Mouse (Mus musculus): ENCODE measurements around the gene Gm20388. TPM values are rescaled to one million over a fixed set of nuclear protein-coding genes. Genes with fewer than 3 reads are reported as not detected.

Gene Gm20388
- total RNA-seq, 2 experiments from 2014 or later, result 4.0 TPM; not detected in 1

DNA sequence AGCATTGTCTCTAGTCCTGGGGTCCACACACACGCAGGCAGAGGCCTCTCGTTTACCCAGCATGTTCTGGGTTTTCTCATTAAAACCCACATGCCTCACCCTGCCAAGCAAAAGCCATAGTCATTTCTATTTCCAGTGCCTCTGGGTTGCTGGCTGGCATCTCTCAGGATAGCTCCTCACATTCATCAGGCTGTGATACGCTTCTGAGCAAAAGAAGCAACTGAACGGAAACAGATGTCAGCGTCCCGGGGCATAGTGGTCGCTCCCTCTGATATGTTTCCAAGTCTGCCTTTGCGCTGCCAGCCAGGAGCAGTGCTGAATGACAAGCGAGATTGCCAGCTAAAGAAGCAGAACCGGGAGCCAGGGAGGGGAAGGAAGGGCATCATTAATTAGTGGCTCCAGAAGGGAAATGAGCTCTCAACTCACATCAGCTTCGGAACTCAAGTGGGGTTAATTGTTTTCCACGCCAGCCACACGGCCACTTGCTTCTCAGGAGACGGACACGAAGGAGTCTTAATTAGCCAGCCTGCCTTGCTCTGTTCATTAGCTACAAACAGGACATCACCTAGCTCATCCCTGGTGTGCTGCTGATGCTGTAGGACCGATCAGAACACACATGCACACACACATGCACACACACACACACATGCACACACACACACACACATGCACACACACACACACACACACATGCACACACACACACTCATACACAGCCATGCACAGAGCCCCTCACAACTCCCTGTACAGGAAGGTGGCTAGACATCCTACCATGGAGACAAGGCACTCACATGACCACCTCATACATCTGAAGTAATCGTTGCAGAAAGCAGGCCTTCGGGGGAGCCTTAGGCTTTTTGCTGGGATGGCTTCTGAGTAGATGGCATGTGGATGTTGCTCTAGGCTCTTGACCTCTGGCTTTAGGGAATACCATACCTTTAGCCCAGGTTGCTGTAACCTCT, 4160.0 kb downstream of the Gm20388 start:
- peak; percentile 15 to 18 for DNase-seq

DNA sequence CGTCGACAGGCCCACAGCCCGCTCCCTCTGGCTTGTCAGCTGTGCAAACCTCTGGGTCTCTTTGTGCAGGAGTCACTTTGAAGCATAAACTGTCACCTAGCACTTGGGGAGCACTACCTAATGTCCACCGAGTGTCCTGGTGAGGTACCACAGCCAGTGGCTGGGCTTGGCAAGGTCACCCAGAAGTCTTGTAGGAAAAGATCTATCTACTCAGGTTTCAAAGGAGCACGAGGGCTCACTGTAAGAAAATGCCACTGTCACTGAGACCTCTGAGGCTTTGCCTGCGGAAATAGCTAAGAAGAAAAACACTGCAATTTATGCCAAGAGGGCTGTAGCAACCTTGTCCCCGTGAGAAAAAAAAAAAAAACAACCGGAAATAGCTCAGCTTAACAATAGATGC, 4165.3 kb downstream of the Gm20388 start:
- DNase-seq, result no peak

DNA sequence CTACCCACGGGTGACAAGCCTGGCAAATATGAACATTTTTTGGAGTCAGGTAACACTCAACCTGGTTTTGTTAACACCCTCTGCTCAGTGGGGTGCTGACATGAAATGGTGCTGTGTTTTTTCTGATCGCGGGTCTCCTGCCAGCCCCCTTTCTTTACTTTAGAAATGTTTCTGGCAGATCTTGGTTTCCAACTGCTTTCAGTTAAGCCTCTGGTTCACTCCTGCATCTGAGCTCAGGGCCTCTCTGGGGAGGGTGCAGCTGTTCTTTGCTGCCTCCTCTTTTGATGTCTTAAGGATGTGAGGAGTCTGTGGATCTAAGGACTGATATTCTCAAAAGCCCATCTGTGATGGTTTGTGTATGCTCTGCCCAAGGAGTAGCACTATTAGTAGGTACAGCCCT, 4165.8 kb downstream of the Gm20388 start:
- DNase-seq, result no peak

DNA sequence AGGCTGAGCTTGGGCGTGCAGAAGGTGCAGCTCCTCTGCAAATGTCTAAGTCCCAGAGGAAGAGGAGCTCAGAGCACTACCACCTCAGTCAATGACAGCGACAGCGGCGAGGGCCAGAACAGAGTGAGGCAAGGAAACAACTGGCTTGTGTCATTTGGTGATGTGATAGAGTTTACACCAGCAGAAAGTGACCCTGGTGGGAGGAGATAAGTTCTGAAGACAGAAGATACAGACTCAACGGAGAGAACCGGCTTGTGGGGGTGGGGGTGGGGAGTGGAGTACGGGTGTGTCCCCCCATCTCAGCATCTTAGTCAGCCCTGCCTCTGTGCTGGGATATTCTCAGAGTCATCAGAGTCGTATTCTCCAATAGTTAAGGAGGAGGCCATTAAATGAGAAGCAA, 4166.7 kb downstream of the Gm20388 start:
- DNase-seq, result no peak

DNA sequence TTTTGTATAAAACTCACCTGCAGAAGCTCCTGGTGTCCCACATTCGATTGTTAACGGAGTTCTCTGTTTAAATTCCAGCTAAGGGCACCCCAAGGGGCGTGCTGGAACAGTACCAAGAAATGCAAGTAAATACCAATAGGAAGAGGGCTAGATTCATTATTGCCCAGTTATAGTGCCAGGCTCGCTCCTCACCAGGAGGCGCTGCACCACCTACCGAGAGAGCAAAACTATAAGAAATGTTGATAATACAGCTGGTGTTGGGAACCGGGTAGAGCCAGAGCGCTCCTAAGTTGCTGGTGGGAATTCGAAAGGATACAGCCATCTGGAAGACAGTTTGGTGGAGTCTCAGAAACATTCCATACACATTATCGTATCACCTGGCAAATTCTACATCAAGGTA, 4167.4 kb downstream of the Gm20388 start:
- DNase-seq, result peak in 1 of 2 experiments; percentile 14

DNA sequence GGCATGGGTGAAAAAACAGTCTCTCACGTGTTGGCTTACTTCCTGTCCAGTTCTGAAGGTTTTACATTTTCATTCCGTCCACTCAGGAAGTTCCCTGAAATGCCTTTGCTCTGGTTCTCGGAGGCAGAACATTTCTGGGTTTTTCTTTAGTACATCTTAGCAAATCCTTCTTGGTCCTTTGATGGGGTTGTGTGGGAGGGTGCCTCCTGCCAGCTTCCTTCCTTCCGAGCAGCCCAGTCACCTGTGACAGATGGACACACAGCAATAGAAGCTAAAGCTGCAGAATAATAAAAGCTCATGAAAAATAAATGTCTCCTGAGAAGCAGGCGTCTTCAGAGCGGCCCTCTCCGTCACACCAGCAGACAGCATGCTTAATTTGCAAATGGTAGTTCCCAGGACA, 4168.3 kb downstream of the Gm20388 start:
- no peak for DNase-seq

DNA sequence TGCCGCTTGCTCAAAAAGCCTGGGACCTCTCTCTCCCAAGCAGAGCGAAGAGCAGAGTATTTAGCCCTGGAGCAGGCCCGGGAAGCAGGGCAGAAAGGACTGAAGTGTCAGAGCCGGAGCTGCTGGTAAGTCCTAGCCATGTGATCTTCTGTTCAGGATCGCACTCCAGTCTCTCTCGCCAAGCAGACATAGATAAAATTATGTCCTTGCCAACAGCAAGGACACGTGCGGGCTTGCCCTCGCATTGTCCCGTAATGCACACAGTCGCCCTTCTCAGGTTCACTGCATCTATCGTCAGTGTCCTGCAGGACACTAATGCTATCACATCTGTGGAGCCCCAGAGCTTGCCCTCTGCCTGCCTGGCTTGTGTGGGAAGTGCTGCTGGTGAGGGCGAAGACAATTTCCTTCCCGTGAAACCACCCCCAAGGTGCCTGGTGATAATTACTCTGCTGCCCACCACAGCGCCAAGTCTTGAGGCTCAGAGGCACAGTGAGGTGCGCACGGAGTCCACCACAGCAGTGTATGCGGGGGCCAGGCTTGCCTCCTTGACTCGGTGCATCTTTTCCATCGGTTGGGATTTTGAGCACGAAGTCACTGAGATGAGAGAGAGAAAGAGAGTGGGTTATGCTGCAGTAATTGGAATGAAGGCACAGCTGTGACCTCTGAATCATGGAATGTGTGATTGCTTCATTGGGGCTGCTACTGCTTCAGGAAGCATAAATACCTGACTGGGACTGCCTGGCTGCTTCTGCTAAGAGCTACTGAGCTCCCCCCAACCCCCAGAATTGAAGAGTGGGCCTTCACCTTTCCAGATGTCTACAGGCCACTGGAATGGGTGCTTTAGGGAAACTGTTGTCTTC, 4170.1 kb downstream of the Gm20388 start:
- DNase-seq, result peak; percentile 32 to 45

DNA sequence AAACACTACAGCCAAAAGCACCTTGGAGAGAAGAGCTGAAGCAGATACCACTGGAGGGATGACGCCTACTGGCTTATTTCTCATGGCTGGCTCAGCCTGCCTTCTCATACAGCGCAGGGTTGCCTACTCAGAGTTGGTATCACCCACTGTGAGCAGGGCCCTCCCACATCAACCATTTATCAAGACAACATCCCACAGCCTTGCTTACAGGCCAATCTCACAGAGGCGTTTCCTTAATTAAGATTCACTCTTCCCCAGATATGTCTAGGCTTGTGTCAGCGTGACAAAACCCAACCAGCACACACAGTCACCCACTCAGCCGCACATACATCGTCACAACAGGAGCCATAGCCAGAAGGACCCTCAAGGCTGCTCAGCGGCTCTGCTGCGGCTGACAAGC, 4172.0 kb downstream of the Gm20388 start:
- no peak for DNase-seq

DNA sequence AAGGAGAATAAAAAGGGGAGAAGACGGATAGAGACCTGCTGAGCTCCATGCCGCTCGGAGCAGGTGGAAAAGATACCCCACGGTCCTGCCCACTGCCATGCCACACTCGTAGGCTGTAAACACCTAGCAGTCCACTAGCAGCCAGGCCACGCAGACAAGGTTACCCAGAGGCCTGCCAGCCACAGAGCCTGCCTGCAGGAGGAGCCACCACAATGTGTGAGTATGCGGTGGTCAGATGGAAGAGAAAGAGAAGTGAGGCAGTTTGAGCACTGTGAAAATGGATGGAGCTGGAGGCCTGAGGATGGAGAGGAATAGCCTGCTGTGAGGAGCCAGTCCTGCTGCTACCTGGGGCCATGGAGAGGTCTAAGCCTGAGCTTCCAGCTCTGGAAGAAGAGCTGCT, 4173.0 kb downstream of the Gm20388 start:
- no peak for DNase-seq

DNA sequence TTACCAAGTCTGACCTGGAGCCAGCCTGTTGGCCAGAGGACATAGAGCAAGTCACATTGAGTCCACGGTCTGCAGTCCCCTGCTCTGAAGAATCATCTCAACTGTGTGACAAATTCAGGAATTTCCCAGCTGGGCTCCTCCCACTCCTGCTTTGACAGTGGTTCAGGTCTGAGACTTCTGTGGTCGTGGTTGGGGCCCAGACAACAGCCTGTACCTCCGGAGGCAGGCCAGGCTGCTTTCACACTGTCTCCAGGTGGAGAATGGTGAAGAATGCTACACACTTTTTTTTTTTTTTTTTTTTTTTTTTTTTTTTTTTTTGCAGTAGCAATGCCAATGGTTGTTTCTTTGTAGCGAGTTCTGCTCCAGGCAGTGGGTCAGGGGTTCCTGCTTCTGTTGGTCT, 4175.0 kb downstream of the Gm20388 start:
- DNase-seq, result no peak

DNA sequence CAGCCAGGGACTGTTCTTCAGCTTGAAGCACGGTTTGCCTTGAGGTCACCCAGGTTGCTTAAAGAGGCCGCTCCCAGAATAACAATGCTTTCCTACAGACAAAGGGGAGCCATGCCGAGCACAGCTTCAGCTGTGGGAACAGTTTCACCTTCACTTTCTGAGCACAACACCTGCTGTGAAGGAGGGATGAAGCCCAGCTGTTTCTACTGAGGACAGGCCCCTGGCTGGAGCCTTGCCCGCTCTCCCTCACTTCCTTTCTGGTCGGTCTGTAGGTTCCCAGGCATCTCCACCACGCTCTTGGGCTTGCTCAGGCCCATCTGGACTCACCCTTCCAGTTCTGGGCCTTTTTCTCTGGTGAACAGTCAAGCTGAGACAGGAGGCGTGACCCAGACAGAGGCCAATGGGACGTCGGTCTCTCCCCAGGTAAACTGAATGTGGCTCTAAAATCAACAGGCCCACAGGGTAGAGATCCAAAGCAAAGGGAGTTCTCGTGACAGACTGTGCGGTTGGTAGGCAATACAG, 4177.5 kb downstream of the Gm20388 start:
- DNase-seq, result no peak

DNA sequence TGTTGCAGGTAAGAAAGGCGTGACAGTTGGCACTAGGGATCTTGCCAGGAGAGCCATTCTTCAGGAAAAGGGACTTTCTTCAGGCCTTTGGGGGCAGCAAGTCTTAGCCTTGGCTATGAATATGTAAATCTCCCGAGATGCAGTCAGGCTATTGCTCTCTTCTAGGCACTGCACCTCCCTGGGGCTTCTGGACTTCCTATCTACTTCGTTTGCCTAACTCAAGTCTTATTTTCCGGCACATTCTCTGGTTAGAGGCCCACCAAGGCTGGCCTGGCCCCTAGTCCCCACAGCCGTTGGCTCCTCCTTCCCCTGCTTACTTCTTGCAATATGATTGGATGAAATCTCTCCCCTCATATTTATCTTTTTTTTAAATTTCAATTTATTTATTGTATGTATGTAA, 4178.4 kb downstream of the Gm20388 start:
- no peak for DNase-seq

DNA sequence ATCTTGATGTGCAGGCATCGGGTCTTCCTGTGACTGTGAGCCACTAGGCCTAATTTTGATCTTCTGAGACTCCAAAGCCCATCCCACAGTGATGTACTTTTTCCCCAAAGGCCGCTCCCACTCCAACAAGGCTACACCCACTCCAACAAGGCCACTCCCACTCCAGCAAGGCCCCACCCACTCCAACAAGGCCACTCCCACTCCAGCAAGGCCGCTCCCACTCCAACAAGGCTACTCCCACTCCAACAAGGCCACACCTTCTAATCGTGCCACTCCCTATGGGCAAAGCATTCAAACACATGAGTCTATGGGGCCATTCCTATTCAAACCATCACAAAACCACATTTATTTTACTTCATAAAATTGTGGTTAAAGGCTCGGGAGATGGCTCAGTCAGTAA, 4179.8 kb downstream of the Gm20388 start:
- DNase-seq, result no peak

DNA sequence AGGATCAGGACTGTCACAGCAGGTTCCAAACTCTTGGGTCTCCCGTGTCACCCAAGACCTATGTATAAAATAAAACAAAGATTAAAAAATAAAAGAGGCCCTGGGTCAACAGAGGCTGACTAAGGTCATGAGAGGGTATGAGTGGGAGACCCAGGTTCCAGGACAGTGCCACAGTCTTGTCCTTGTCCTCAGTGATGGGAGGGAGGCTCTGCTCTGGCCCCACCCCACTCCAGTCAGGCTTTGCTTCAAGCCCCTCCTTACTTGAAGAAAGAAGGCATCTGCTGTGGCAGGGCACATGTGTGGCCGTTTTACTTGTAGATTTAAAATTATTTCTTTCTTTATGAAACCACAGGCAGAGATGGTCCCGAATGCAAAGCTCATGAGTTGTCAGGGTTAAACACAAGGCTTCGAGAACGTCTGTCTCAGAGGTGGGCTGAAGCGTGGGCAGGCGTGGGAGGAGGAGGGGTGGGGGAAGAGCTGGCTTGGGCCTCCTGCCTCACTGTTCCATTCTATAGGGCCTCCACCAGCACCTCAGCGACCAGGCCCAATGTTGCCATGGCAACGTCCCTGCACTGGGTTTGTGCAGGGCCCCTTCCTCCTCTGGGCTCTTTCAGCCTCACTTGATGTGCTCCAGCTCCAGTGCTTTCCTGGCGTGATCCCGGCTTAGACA, 4188.4 kb downstream of the Gm20388 start:
- no peak for DNase-seq

DNA sequence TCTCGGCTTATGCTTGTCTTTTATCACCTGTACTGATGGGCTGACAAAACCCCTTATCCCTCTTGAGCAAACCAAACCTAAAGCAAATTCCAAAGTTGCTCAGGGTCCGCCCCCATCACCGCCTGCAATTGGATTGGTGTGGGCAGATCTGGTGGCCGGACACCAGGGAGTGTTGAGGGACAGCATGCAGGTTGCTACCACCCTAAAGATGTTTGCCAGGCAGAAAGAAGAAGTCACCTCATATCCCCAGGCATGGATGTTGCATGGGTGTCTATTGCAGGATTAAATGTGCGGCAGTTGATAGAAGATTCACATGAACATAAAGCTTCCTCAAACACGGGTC, 4189.0 kb downstream of the Gm20388 start:
- DNase-seq, result no peak

DNA sequence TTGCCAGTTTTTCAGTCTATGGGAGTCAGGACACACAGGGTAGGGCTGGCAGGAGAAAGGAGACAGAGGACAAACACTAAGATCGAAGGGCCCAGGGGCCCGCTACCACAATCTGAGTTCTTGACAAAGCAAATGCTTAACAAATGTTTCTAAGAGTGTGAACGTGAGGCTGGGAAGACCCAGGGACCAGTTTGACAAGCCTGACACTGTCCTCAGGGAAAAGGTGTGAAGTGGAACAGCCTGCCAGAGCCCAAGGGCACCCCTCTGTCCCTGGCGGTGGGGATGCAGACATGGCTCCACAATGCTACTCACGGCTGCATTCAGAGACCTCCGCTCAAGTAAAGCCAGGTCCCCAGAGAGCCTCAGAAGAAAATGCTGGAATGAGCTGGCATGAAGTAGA, 4195.2 kb downstream of the Gm20388 start:
- peak; percentile 7 to 9 for DNase-seq

DNA sequence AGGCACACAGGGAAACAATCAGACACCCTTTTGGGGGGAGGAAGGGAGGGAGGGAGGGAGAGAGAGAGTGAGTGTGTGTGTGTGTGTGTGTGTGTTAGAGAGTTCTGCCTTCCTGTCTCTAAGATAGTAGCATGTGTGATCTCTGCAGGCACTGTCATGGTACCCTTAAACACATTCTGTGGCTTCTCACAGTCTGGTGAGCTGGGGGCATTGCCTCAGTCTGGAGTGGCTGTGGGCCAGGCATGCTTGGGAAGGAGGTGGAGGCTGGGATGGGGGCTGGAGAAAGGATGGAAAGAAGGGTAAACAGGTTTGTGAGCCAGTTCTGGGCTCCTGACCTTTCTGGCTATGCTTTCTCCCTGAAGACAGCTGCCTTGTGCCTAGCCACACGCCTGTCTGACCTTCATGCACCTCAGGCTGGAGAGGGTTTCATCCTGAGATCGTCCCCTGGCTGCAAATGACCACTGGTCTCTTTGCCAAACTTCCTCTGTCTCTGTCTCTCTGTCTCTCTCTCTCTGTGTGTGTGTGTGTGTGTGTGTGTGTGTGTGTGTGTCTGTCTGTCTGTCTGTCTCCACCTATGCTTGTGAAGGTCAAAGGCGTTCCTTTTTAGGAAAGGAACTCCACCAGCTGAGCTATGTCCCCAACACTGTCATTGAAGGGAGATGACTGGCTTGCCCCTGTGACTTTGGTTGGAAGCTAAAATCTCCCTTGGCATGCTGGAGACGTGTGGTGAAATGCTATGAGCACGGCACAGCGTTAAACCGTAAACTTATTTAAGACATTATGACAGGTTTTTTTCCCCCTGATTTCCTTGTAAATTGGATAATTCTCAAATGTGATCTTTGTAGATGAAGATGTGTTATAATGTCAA, 4195.9 kb downstream of the Gm20388 start:
- DNase-seq, result peak in 1 of 2 experiments; percentile 14

DNA sequence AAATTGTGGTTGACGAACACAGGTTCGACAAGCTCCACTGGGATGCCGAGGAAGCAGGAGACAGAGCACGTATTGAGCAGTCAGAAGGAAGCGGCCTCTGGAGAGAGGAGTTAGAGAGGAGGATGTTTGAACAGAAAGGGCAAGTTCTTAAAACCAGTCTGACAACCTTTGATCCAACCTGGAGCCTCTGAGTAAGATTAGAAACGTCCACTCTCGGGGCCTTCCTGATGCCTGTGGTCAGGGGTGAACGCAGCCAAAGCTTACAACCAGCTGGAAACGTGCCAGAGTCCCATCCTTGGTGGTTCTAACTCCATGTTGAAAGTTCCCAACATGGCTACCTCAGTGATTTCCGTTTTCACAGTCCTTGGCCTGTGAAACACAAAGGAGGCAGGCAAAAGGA, 4202.5 kb downstream of the Gm20388 start:
- DNase-seq, result no peak

DNA sequence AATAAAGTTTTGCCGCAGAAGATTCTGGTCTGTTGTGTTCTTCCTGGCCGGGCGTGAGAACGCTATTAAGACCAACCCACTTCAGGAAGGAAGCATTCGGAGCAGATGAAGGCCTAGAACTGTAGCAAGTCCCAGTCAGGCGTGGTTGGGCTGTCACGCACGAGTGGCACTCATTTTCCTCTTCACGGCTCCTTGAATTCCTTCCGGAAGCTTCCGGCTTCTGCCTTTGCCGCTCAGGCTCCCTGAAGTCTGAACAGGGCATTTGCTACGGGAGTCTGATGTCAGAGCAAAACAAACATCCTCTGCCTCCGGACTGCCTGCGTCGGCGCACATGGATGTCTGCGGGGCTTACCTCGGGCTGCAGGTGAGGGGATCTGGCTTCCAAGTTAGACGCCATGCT, 4214.6 kb downstream of the Gm20388 start:
- no peak for DNase-seq

DNA sequence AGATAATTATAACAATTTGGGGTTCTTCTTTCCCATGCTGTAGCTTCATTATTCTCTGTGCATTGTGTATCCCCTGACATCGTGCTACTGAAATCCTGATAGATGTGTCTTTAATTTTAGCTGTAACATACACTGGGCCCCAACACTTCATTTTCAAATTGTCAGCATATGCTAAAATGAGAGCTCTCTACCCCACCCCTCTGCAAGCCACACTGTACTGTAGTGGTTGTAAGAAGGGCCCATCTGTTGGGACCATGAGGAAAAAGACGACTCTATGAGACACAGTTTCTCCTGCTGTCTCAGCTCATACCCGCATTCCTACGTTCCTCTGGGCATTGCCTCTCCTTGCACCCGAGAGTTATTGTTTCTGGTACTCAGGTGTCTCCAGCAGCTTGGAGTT, 4226.6 kb downstream of the Gm20388 start:
- DNase-seq, result no peak

DNA sequence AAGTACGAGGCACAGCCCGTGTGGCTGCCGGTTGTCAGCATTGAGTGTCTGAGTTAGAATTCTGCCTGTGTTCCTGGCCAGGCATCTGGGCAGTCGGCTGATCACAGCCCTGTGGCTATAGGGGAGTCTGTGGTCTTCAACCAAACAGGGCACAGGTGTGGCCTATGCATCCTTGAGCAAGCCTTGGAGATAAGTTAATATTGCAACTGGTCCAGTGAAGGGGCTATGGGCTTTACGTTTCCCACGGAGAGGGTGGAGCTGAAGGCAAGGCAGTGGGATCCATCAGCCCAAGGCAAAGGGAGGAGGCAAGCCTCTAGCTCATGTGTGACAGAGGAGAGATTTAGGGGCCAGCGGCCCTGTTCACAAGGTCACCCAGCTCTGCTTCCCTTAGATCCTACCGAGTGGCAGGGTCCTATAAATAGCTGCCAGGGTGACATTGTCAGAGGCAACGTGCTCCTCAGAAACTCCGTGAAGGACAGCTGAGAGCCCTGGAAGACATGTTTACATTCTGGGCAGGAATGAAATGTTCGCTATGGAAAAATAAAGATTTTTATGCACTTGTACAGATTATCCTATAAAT, 4229.7 kb downstream of the Gm20388 start:
- no peak for DNase-seq
